Mouse (Mus musculus) lung, adult 18-20 months (tissue): Measurements from ENCODE around the gene Tbc1d1.

Experiments
- DNase-seq, 2 experiments: peaks; one replicate each; pipeline ENCODE4 v3.0.0; 2022; ENCODE audit warnings: mixed read lengths in 2 of 2

Gene Tbc1d1

DNA sequence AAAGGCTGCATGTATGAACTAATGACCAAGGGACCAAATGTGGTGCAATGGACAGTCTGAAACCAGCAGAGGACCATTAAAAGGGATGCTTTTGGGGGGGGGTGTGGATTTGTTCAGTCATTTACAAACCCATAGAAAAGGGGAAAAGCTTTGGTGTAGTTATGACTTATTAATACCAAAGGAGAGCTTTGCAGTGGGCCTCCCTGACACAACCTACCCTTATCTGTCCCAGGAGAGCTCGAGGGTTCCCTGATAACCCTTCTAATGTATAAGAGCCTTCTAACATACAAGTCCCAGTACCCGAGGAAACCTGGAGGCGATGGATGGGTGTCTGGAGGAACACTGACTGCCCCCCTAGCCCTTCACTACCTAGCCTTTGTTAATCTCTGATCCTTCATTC lies 5.8 kb downstream of the Tbc1d1 start:
- no peak for DNase-seq

GRCm38 (mm10) chr5:64162582-64162981 lies 6.5 kb downstream of the Tbc1d1 start:
- no peak for DNase-seq

- DNase-seq, result no peak
Observed at GRCm38 (mm10) chr5:64164414-64164813, 8.3 kb downstream of the Tbc1d1 start.

DNA sequence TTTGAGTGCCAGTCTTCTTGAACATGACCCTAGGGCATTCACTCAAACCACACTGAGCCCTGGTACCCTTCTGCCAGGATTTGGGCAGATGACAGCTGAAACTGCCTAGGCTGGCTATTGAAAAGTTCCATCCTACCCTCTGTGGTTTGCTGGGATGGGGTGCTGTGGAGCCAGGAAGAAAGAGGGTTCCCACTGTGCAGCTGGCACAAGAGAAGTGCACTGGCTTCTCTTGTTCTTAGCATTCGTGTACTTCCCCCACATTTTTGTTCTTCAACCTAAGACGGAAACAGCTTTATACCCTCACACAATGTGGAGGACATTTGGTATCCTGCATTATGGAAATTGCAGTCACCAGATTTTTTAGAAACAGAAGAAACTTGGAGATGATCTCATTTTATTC lies 9.7 kb downstream of the Tbc1d1 start:
- no peak for DNase-seq

GRCm38 (mm10) chr5:64168990-64169540 lies 13.0 kb downstream of the Tbc1d1 start:
- no peak for DNase-seq

DNA sequence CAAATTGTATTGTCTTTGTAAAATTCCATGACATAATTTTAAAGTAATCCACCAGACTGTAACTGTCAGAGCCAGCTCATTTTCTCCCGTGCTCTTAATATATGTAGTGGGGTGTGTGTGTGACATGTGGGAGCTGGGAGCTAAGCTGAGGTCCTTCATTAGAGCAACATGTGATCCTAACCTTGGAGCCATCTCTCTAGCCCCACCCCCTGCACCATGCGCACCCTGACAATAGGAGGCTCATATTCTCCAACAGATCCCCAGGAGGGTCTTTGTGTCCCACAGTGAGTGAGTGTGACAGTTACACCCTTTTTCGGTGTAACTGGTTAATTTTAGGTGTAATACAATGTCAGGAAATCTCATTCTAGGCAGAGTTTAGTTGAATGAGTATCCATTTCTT lies 16.8 kb downstream of the Tbc1d1 start:
- no peak for DNase-seq

DNA sequence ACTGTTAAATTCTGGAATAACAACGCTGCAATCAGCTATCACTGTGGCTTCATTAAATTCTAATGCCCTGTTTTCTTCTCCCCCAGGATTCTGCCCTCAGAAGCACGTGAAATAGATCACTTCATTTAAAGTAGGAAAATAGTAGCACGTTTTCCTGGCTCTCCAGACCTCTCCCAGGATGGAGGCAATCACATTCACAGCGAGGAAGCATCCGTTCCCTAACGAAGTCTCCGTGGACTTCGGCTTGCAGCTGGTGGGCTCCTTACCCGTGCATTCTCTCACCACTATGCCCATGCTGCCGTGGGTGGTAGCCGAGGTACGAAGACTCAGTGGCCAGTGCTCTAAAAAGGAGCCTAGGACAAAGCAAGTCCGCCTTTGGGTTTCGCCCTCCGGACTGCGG lies 17.2 kb downstream of the Tbc1d1 start:
- DNase-seq, result no peak

GRCm38 (mm10) chr5:64174429-64174935 lies 18.4 kb downstream of the Tbc1d1 start:
- DNase-seq, result no peak

- DNase-seq, result no peak
Observed at GRCm38 (mm10) chr5:64180548-64180947, 24.4 kb downstream of the Tbc1d1 start.

GRCm38 (mm10) chr5:64183712-64184111 lies 27.6 kb downstream of the Tbc1d1 start:
- no peak for DNase-seq

DNA sequence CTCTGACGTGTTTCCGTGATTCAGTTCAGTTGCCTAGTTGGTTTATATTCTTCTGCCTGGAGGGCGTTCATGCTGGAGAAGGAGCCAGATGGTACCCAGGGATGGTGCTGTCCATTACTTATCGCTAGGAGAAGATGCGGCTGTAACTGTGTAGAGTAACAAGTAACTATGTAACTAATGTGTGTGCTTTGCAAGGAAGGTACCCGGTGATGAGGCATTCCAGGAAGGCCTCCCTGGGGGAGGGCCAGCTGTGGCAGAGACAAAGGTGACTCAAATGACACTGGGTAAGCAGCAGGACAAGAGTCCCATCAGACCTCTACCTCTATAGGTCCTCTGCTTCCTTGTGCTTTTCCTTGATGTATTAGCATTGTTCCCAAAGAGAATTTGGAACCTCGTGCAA lies 29.2 kb downstream of the Tbc1d1 start:
- no peak for DNase-seq

- DNase-seq, result no peak
Observed at GRCm38 (mm10) chr5:64186566-64186965, 30.5 kb downstream of the Tbc1d1 start.

- no peak for DNase-seq
Observed at GRCm38 (mm10) chr5:64188083-64188648, 32.1 kb downstream of the Tbc1d1 start.

GRCm38 (mm10) chr5:64190892-64191291 lies 34.8 kb downstream of the Tbc1d1 start:
- no peak for DNase-seq

- DNase-seq, result no peak
Observed at GRCm38 (mm10) chr5:64193353-64193752, 37.2 kb downstream of the Tbc1d1 start.

DNA sequence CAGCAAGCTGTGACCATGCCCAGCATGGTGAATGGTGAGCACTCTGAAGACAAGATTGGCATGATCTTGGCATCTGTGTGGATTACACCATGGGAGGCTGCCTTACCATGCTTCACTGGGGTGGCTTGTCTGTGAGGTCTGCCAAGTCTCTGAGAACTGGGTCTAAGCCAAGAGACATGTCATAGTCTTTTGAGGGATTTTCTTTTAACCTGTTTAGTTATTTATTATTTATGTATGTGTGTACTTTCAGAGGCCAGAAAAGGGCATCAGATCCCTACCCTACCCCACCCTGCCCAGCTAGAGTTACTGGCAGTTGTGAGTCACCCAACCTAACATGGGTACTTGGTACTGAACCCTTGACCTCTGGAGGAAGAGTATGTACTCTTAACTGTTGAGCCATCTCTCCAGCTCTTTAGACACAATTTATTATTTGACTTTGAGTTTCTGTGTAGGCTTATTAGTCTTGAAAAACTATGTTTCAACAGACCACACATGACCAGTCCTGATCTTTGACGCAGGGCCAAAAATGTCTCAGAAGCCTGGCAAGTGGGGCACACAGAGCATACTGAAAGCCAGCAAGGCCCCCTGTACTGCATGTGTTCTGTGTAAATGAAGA lies 40.3 kb downstream of the Tbc1d1 start:
- no peak for DNase-seq

- DNase-seq, result no peak
Observed at GRCm38 (mm10) chr5:64196866-64197321, 40.8 kb downstream of the Tbc1d1 start.

- DNase-seq, result no peak
Observed at GRCm38 (mm10) chr5:64198624-64199023, 42.5 kb downstream of the Tbc1d1 start.

DNA sequence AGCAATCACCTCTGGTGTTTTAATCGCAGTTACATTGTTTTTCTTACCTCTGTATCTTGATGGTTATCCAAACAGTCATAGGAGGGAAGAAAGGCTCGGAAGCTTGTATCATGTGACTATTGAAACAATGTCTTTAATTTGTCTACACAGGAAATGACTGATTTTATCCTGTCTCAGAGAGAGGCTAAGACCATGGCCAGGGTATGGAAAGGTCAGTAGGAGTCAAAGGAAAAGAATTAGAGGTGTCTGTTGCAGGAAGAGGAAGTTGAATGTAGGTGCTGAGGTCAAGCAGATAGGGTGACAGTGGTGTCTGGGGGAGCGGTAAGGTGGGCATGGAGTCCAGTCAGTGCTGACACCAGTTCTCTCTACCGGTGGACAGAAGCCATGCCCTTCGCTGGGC lies 45.0 kb downstream of the Tbc1d1 start:
- no peak for DNase-seq

DNA sequence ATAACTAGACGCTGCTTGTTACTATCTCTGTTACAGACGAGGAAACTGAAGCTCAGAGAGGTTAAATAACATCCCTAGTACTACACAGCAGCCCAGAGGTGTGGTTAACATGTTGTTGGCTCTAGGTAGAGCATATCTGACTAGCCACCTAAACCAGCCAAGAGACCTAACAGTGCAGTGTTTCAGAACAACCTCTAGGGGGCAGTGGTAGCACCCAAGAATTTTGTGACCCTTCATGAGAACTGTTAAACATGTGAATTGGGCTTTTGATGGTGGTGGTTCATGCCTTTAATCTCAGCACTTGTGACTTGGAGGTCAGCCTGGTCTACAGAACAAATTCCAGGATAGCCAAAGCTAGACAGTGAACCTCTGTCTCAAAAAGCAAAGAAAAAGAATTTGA lies 46.2 kb downstream of the Tbc1d1 start:
- peak; percentile 21 to 38 for DNase-seq

DNA sequence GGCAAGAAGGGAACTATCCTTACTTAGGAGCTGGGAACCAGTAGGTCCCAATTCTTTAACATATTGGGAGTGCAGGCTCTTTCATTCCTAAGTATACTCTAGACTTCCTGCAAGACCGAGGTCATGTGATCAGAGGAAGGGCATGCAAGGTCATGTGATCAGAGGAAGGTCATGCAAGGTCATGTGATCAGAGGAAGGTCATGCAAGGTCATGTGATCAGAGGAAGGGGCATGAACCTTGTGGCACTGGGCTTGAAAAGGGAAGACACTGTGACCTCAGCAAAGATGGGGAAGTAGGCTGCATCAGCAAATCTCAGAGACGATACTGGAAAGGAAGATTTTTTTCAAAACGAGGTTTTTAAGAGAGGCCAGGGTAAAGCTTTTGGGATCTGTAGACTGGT lies 49.5 kb downstream of the Tbc1d1 start:
- DNase-seq, result no peak

- no peak for DNase-seq
Observed at GRCm38 (mm10) chr5:64206431-64206830, 50.3 kb downstream of the Tbc1d1 start.

DNA sequence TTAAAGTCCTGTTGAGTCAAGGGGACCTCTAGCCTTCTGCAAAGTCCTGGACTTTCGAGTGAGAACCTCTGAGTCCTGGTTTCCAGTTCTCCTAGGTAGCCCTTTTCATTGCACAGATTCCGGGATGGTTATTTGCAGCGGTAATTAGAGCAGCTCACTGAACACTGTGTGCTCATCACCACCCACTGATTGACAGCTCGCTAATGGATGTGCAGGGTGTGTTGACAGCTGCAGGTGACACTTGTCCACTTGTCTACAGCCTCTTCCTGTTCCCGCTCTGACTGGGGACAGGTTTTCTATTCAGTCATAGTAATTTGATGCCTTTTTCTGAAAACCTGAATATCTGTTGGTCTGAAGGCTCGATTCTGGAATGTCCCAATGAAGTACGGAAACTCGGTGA lies 50.8 kb downstream of the Tbc1d1 start:
- DNase-seq, result no peak

DNA sequence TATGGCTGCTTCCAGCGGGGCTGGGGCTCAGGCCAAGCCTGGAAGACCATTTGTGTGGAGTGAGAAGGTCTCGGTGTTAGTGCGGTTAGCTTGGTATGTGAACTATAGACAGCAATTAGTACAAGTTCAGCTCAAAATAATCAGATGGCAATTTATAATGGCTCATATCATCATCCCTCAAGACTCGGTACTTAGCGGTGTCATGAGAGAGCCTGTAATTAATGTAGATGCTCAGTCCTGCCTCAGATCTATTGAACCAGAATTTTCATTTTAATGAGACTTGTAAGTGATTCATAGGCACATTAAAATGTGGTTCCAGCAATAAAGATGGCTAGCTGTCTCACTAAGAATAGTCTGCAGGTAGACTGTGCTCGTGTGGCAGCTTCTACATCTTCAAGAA lies 51.7 kb downstream of the Tbc1d1 start:
- DNase-seq, result no peak

- DNase-seq, result no peak
Observed at GRCm38 (mm10) chr5:64210817-64211216, 54.7 kb downstream of the Tbc1d1 start.
